Mouse (Mus musculus) retina, postnatal 1 day (tissue): ENCODE data around the gene Dand5.

Source experiments
- DNase-seq: peaks from one replicate; pipeline ENCODE4 v3.0.0-alpha.2; 2012

Dand5 gene

DNA sequence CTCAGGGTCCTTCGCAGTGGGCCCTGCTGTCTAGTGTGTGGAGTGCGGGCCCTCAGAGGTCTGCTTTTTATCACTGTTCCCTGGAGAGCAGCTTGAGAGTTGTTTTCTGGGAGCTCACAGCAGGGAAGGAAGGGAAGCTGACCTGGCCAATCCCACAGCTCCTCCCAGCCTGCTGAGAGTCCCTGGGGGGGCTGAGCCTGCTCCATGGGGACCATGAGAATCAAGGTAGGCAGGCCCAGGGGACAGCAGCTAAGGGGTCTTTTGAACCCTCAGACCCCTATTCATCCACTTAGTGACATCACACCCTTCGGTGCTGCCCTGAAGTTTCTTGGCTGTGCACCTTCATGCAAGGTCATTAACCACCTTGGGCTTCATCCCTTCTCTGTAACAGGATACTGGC, at the start of gene Dand5:
Gene Dand5 (minus strand): TSS at position 101 of the 400 bp plus-strand sequence.
- DNase-seq, result no peak

DNA sequence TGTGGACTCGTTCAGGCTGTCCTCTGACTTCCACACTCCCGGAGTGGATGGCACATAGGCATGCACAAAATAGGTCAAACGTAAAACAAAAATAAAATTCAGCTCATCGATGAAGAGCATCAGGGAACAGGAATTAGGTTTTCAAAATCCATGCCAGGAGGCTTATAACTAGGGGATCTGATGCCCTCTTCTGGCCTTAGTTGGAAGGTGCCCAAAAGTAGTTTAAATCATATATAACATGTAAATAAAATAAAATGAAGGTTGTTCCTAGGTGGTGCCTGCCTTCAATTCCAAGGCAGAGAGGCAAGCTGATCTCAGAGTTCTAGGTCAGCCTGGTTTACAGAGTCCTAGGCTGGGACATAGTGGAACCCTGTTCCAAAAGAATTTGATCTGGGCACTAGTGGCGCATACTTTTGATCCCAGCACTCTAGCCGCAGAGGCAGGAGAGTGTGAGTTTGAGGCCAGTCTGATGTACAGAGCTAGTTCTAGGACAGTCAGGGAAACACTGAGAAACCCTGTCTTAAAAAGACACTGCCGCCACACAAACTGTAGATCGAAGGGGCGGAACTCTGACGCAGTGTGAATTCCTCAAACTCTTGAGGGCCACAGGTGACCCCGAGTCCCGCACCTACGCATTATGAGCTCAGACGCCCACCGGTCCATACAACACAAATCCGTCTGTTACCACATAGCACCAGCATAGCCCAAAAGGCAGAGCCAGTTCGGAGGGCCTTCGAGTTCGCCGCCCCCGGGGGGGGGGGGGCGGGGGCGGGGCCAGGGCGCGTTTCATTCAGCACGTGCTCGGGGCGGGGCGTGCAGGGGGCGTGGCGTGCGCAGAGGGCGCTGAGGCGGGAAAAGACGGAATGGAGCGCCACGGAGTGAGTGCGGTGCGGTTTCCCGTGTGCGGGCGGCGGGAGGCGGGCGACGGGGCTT, 49.0 kb upstream of the Dand5 start, which contains the start of gene Syce2:
Gene Syce2 (plus strand): TSS at position 736 of the 933 bp plus-strand sequence.
- peak; percentile 80 for DNase-seq

DNA sequence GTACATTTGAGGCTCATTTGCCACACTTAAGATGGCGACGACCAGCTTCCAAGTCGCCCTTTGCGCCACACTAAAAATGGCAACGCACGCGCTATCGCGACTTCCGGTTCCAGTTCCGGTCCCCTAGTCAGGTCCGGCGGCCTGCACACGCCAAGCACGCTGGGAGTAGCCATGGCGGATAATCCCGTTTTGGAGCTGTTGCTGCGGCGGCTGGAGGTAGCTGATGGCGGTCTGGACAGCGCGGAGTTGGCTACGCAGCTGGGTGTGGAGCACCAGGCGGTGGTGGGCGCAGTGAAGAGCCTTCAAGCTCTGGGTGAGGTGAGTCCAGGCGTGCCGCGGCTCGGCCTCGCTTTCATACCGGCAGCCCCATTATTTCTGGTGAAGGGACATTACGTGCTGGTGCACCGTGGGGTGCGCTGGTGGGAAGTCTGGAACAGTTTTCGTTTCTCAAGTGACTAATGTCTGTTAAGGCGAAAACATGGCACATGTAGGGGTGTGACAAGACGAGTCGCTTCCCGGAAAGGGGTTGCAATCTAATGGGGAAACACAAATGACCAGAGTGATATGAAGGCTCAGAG, 34.3 kb upstream of the Dand5 start, which contains the start of gene Farsa:
Gene Farsa (plus strand): TSS at position 126 of the 578 bp plus-strand sequence.
- DNase-seq, result peak; percentile 97

DNA sequence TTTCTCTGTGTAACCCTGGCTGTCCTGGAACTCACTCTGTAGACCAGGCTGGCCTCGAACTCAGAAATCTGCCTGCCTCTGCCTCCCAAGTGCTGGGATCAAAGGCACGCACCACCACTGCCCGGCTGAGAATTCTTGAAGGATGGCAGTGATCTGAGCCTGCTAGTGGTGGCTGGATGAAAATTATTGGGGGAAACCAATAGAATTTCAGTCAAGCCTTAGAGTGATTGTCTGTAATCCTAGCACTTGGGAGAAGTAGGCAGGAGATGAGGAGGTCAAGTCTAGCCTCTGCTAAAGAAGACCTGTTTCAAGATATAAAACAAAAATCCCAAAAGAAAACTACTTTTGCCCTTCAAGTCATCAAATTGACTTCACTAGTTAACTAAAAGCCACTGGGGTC, 33.8 kb upstream of the Dand5 start:
- no peak for DNase-seq

DNA sequence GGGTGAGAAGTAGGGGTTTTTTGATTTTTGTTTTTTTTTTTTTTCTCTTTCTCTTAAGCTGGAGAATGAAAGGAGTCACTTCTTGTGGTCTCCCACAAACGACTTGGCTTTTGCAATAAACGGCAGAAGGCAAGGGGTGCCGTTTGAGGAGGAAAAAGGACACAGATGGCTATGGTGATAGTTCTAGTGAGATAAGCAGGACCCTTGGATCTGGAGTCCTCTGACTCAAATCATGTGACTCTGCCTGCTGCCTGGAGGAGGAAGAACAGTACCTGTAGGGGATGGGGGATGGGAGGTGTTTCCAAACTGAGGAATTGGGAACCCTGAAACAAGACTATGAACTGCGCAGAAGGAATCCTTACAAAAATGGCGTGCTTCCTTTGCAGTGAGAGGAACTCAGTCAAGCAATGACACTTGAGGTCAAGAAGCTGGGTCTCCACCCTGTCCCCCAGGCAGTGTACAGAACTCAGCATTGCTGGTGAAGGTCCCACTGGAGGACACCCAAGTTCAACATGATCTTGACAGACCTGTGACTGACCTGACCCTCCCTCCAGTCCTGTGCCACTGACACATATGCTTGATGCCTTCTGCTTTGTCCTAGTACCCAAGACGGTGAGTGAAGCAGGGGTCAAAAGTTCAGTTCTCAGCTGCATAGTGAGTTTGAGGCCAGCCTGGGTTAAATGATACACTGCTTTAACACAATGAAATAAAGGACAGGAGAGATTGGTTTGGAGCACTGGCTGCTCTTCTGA, 25.2 kb upstream of the Dand5 start:
- no peak for DNase-seq

DNA sequence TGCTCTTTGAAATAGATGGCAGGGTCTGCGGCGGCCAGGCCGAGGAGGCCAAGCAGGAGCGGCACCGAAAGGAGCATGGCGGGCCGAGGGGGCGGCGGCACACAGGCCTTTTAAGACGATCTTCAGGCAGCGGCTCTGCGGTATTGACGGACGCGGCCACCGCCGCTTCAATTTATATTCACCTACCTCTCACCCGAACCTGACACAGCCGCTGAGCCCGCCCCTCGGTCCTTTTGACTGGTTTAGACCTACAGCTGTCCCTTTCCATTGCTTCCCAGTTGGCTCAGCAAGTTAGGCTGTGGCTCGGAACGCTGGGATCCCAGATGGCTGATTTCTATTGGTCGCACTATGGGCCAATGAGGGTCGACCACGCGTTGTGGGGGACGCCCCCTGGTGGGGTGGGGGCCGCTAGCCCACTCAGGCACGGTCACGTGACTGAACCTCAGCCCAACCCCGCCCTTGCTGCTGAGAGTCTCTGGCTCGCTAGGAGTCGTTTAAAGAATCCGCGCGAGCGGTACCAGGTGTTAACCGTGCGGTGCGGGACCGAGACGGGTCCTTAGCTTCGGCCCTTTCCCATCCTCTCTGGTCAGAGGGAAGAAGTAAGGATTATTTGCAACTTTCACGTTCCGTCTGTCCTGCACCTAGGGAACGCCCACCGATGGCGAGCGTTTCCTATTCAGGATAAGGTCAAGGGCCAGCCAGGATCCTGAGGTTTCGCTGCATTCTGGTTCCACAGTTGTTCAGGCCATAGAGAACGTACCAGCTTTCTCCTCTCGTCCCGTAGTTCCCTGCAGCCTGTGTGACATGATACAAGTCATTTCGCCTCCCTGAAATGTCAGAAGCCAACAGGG, 24.3 kb upstream of the Dand5 start, which contains the start of gene Calr:
Gene Calr (minus strand): TSS at position 213 of the 851 bp plus-strand sequence.
- peak; percentile 100 for DNase-seq

DNA sequence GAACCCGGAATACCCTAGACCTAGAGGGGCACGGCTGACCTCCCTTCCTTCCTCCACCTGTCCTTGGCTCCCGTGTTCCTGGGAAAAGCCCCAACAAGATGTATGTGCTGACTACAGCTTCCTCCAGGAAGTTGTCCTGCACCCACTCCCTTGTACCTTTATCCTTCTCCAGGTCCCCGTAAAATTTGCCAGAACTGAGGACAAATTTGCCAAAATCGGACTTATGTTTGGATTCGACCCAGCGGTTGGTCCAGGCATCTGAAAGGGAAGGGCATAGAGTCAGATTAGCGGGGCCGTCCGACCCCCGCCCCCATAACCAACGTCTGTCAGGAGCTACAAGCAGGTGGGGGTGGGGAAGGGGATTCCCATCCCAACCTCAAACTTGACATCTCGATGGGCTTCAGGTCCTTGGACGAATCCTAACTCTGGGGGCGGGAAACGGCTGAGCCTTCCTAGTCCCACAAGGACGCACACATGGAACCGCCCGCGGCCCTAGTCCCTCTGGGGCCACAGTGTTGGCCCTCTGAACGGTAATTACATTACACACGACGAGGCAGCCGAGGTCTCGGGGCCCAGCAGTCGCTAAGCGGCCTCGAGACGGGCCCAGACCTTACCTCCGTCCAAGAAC, 23.6 kb upstream of the Dand5 start:
- DNase-seq, result no peak

DNA sequence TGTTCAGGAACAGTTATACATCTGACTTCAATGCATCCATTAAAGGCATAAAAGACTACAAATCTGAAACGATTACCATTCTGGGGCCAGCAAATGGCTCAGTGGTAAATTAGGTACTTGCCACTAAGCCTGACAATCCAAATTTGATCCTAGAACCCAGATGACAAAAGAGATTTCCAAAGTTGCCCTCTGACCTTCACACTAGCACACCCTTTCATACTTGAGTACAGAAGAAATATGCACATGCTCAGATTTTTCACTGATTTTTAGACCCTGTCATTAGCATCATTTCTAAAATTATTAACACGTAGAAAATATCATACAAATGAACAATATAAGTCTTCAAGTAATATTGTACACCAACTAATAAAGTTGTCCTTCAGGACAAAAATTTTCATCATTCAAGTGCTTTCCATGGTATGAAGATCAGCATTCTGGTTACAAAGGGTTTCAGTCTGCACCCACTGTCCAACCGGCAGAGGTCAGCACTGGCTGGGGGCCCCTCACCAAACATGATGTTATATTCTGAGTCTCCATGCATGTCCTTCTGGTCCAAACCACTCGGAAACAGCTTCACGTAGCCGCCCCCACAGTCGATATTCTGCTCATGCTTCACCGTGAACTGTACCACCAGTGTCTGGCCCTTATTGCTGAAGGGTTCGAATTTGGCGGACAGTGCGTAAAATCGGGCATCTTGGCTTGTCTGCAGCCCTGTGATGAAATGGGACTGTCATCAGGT, 22.9 kb upstream of the Dand5 start:
- peak; percentile 61 for DNase-seq

DNA sequence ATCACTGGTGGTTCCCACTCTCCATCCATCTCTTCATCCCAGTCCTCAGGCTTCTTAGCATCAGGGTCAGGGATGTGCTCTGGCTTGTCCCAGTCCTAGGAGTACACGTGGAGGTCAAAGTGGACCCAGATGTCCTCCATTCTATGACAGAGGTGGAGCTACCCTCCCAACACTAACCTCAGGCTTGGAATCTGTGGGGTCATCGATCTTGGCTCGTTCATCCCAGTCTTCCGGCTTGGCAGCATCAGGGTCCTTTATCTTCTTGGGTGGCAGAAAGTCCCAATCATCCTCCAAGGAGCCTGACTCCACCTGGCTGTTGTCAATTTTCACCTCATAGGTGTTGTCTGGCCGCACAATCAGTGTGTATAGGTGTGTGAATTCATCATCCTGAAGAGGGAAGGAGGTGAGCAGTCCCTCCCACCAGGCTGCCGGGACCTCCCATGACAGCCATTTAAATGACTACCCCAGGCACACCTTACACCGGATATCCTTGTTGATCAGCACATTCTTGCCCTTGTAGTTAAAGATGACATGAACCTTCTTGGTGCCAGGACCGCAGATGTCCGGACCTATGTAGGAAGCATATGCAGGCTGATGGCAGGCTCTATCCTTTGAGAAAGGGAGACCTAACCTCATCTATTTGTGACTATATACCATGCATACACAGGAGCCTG, 21.9 kb upstream of the Dand5 start:
- DNase-seq, result no peak

DNA sequence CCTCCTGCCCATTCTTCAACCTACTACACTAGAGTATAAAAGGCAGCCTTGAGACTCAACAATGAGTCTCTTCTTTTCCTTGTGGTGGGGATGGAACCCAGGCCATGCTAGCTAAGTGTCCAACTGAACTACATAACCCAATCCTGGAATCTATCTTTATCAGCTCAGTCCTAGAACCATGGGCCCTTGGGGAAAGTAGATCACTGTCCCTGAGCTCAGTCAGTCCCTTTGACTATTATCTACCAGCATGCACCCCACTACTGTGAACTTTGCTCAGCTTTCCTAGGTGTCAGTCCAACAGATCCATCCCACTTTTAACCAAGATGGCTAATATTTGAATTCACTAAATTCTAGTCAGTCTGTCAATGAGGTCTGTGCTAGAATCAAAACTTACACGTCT, 18.9 kb upstream of the Dand5 start:
- no peak for DNase-seq

DNA sequence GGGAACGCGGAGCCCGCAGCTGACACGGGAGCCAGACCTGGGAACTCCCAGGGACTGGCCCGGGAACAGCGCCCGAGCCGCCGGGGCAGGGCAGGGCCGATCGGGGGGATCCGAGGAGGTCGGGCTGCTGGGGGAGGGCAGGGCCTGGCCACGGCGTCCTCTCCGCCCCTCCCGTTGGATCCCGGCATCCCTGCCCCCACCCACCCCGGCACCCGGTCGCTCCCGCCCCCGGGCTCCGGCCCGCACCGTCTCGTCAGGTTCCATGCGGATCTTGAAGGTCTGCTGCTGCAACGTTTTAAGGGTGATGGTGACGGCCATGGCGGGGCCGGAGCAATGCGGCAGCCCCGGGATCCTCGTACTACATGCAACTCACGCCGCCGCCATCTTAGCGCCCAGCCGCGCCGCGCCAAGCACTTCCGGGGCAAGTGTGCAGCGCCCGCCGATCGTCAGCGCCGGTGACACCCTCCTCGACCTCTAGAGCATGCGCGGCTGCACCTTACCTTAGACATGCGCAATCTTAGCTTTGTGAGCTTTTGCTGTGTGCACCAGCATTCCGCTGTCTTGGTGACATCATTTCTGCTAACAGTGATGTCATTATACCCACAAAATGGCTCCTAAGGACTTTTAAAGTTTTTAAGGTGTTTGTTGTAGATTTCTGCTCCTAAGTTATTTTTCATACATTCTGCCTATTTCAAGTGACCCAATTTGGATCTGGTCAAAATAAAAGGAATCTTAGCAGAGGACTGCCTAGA, 17.8 kb upstream of the Dand5 start, which contains the start of gene Rad23a:
Gene Rad23a (minus strand): TSS at position 418 of the 752 bp plus-strand sequence.
- peak; percentile 97 for DNase-seq

DNA sequence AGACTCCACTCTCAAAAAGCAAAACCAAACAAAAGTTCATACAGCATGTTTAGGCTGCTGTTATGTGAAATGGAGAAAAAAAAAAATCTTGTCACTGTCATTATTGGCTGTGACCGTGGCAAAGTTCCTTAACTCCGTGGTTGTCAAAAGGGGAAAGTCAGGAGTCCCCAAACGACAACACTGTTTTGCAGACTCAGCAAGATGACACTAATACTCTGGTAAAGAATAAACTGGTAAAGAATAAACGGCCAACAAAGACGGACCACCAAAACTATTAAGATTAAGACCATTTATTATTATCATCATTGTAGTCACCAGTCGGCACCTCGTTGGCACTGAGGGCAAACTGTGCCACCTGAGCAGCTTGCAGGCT, 17.2 kb upstream of the Dand5 start:
- no peak for DNase-seq

DNA sequence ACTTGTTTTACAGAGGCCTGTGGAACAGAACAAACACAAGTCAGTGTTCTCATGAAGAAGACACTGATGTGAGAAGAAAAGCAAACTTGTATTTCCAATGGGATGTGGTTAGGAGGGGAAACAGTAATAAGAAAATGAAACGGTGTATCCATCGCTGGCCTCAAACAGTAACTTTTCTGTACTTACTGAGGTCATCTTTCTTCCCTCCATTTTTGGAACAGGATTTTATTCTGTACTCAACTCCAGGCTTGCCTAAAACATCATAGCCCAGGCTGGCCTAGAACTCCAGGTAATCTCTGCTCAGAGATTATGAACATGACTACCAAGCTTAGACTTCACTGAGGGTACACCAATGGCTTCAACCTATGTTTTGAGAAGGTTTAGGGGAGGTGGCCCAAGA, 16.8 kb upstream of the Dand5 start:
- DNase-seq, result no peak

DNA sequence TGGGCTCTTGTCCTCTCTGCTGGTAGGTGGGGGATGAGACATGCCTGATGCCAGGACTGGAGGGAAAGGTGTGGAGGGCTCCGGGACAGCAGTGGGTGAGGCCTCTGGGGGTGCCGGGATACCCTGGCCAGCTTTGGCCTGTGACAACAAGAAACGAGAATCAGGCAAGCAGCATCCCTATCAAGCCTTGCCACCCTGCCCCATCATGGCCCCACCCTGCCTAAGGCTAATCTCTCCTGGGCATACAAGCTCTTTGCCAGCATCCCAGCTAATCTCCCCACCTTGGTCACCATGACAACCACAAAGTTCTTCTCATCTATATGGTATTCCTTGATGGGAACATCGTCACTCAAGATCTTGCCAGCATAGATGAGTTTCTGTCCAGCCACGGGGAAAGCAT, 15.9 kb upstream of the Dand5 start:
- no peak for DNase-seq

DNA sequence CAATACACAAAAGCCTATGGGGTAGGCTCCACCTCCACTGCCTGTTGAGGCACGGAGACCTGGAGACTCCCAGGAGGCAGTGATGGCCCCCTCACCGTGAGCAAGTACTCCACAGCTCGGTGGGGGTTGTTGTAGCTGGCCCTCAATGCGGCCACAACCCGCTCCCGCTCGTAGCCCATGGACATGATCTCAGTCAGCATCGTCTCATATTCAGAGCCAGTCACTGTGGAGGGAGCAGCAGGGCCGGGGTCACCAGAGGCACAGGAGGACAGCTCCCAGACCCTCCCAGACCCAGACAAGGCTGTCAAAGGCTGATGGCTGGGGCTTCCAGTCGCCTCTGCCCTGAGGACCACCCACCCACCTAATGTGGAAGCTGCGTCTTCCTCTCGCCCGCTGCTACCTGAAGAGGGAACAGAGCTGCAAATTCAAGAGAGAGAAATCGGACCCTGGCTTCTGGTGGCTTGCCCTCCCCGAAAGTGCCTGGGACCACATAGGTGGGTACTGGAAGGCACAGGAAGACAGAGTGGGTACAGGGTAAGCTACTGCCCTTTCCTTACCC, 15.4 kb upstream of the Dand5 start:
- no peak for DNase-seq

DNA sequence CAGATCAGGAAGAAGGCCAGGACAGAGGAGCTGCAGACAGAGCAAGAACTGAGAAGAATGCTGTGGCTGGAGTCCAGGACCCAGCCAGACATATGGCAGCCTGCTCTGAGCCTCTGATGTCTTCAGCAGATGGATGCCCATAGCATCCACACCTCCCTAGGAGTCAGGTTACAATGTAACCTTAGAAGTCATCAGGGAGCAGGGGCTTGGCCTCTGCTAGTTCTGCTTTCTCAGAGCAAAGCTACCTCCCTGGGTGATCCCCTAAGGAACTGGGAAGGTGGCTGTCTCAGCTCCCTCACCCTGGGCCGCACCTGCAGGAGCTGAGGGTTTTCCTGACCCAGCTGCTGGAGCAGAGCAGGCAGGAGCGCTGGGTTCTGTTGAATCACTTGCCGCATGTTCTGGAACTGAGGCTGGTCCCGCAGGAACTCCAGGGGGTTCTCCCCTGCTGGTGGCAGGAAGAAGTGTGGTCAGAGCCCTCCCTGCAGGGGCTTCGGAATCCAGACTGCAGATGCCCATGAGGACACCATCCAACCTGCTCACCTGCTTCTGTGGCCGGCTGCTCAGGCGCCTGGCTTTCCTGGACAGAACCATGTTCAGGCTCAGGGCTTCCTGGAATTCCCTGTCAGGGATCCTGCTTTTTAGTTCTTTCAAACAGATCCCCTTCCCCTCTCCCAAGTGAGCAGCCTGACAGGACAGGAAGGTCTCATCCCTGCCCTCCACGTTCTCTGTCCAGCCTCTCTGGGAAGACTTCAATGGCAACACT, 14.7 kb upstream of the Dand5 start:
- no peak for DNase-seq

DNA sequence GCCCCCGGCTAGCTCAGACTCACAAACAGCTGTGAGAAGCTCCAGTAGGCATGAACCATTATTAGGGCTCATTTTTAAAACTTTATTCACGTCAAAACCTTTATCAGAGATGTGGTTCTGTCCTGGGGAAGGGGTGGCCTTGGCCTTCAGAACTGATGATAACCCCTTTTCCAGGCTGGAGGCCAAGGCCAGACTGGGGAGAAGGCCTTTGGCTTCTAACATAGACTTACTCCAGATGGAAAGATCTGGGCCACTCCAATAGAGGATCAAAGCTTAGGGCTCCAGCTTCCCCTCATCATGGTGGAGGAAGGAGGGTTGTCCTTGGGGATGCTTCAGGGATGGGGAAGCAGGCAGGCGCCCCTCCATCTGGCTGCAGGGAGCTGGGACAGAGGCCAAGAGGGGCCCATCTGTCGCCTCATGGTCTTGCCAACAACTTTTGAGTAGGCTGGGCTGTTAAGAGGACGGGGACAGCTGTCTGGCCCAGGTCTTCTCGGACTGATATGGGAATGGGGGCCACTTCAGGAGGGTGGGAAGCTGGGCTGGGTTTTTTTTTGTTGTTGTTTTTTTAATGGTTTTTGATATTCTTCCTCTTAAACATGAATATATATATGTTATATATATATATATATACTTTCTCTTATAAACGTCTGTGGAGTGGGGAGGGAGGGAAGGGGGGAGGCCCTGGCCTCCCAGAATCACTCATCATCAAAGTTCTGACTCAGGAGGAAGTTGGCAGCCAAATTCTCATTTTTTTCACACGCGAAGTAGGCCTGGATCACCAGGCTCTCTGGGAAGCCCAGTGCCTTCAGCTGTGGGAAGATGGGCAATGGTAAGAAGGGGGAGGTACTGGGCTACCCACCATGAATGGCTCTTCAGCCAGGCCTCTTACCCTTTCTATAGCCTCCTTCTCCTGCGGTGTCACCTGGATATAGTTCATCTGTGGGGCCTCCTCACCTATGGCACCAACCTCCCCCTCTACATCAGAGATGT, 12.5 kb upstream of the Dand5 start:
- DNase-seq, result peak; percentile 86
